Mouse (Mus musculus) liver, postnatal 0 days (tissue): ENCODE results near the gene Mgp.

Experiments used
- CTCF ChIP-seq: sonication (generic); IDR thresholded peaks from 2 replicates; pipeline ENCODE4 v1.5.1; 2016; ENCODE audit warnings: antibody characterized with exemption, low read depth
- EP300 ChIP-seq: IDR thresholded peaks from 2 replicates; pipeline ENCODE4 v1.6.1; 2016; ENCODE audit warnings: antibody characterized with exemption, low read depth, mild to moderate bottlenecking

GRCm38 (mm10) chr6:136856071-136856636, 19.5 kb downstream of the Mgp start:
- TF ChIP-seq CTCF (no peak), EP300 (no peak)
